Mouse (Mus musculus) myocyte (in vitro differentiated cells): ENCODE data around the gene Tectb. TPM values are rescaled to one million over a fixed set of nuclear protein-coding genes. Genes with fewer than 3 reads are reported as not detected.

Experiments used
- H3K27me3 ChIP-seq: one replicate; pipeline ENCODE4 v1.6.1; 2011; ENCODE audit not compliant: control insufficient read depth, insufficient read depth, insufficient read length
- H3K36me3 ChIP-seq: one replicate; pipeline ENCODE4 v1.6.1; 2011; ENCODE audit not compliant: control insufficient read depth, insufficient read depth
- H3K4me2 ChIP-seq: one replicate; pipeline ENCODE4 v1.6.1; 2011; ENCODE audit warnings: low read depth, control low read depth
- H3K4me3 ChIP-seq: one replicate; pipeline ENCODE4 v1.5.1; 2011; ENCODE audit warnings: mild to moderate bottlenecking, control low read depth, moderate library complexity
- H3K79me2 ChIP-seq: one replicate; pipeline ENCODE4 v1.6.1; 2011; ENCODE audit not compliant: control insufficient read depth, insufficient read depth
- H3ac ChIP-seq: one replicate; pipeline ENCODE4 v1.6.1; 2011; ENCODE audit not compliant: control insufficient read depth, insufficient read length
- CEBPB ChIP-seq: IDR thresholded peaks from 2 replicates; pipeline ENCODE4 v1.6.1; 2011; ENCODE audit warnings: mild to moderate bottlenecking, moderate library complexity; ENCODE audit not compliant: poor library complexity, insufficient read depth, severe bottlenecking
- E2F4 ChIP-seq: IDR thresholded peaks from one replicate; pipeline ENCODE4 v1.6.1; 2011; ENCODE audit warnings: mild to moderate bottlenecking, control low read depth, moderate library complexity; ENCODE audit not compliant: insufficient read depth
- MAX ChIP-seq: IDR thresholded peaks from one replicate; pipeline ENCODE4 v1.6.1; 2011; ENCODE audit warnings: low read depth, mild to moderate bottlenecking, control low read depth
- MYOD1 ChIP-seq, 3 experiments: IDR thresholded peaks; one replicate each; pipeline ENCODE4 v1.6.1; 2011; ENCODE audit warnings: control low read depth in 2 of 3, low read depth in 2 of 3, mild to moderate bottlenecking in 2 of 3, moderate library complexity in 1 of 3; ENCODE audit not compliant: insufficient read length in 2 of 3, control insufficient read depth in 1 of 3
- MYOG ChIP-seq, 3 experiments: IDR thresholded peaks; one replicate each; pipeline ENCODE4 v1.6.1; 2011; ENCODE audit warnings: control low read depth in 2 of 3, low read depth in 2 of 3, mild to moderate bottlenecking in 2 of 3; ENCODE audit not compliant: insufficient read length in 2 of 3, control insufficient read depth in 1 of 3, insufficient read depth in 1 of 3
- POLR2A ChIP-seq: IDR thresholded peaks from one replicate; pipeline ENCODE4 v1.6.1; 2011; ENCODE audit warnings: low read depth, mild to moderate bottlenecking, control low read depth, moderate library complexity; ENCODE audit not compliant: insufficient read length
- POLR2AphosphoS2 ChIP-seq: IDR thresholded peaks from one replicate; pipeline ENCODE4 v1.6.1; 2011; ENCODE audit warnings: low read depth, control low read depth; ENCODE audit not compliant: insufficient read length
- REST ChIP-seq: IDR thresholded peaks from one replicate; pipeline ENCODE4 v1.6.1; 2011; ENCODE audit warnings: mild to moderate bottlenecking, control low read depth, moderate library complexity; ENCODE audit not compliant: insufficient read depth, insufficient read length
- SRF ChIP-seq: IDR thresholded peaks from one replicate; pipeline ENCODE4 v1.6.1; 2011; ENCODE audit warnings: low read depth; ENCODE audit not compliant: control insufficient read depth, insufficient read length
- TCF12 ChIP-seq: IDR thresholded peaks from one replicate; pipeline ENCODE4 v1.6.1; 2011; ENCODE audit warnings: mild to moderate bottlenecking, control low read depth; ENCODE audit not compliant: poor library complexity, insufficient read depth, severe bottlenecking
- TCF3 ChIP-seq: IDR thresholded peaks from one replicate; pipeline ENCODE4 v1.6.1; 2011; ENCODE audit warnings: low read depth, control low read depth; ENCODE audit not compliant: insufficient read length
- USF1 ChIP-seq: IDR thresholded peaks from one replicate; pipeline ENCODE4 v1.6.1; 2011; ENCODE audit warnings: low read depth, mild to moderate bottlenecking, control low read depth, moderate library complexity
- polyA plus RNA-seq: library from polyadenylated mRNA; unstranded; fragments of >200 nt; fragmentation: generic; extraction: Trizol; gene quantifications from one replicate; pipeline ENCODE4 v1.2.1, GENCODE M21; 2012; ENCODE audit warnings: missing spikeins

The Tectb gene
- polyA plus RNA-seq, 1 experiment, result not detected

- no peak overlapping the region for H3K4me3 ChIP-seq
- peaks cover 9% of the 10 kb centered on the region for H3K27me3 ChIP-seq
- H3K79me2 ChIP-seq, result no peaks in the 10 kb centered on the region
- H3K4me2 ChIP-seq, result no peak overlapping the region
- H3ac ChIP-seq, result no peak overlapping the region
- H3K36me3 ChIP-seq, result no peaks in the 10 kb centered on the region
- TF ChIP-seq MAX, result no peak
- TF ChIP-seq USF1, result no peak
- no peak for TF ChIP-seq MYOG (IDR thresholded peaks at IDR 0.05; ENCODE audit: control insufficient read depth in 1 of 3, insufficient read depth in 1 of 3, insufficient read length in 2 of 3, low read depth in 2 of 3)
- TF ChIP-seq MYOD1 (IDR thresholded peaks at IDR 0.05; ENCODE audit: control insufficient read depth in 1 of 3, insufficient read length in 2 of 3, low read depth in 2 of 3), result no peak
- no peak for TF ChIP-seq CEBPB
- TF ChIP-seq REST, result no peak
- no peak for TF ChIP-seq TCF3
- no peak for TF ChIP-seq TCF12
- TF ChIP-seq POLR2A, result no peak
- no peak for TF ChIP-seq SRF
- TF ChIP-seq E2F4, result no peak
- no peak for TF ChIP-seq POLR2AphosphoS2
These were observed 16.4 kb upstream of the Tectb start for GRCm38 (mm10) chr19:55164162-55164561.

DNA sequence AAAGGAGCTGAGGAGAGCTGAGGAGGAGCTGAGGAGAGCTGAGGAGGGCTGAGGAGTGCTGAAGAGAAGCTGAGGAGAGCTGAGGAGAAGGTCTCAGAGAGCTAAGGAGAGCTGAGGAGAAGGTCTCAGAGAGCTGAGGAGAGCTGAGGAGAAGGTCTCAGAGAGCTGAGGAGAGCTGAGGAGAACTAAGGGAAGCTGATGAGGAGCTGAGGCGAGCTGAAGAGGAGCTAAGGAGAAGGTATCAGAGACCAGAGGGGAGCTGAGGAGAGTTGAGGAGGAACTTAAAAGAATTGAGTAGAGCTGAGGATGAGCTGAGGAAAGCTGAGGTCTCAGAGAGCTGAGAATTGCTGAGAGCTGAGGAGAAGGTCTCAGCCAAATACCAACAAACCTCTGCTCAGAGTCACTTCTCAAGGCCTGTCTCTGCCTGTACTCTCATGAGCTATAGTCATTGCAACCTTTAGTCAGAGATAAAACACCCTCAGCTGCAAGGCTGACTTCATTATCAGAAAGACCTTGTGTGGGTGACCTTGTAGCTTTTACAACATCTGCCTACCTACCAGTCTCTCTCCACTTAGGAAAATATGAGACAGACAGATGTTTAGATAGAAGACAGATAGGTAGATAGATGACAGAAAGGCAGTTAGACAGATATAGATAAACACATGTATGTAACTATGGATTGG is 15.2 kb upstream of the Tectb start:
- H3K79me2 ChIP-seq, result no peaks in the 10 kb centered on the region
- H3K27me3 ChIP-seq, result peaks cover under 1% of the 10 kb centered on the region
- H3ac ChIP-seq, result no peak overlapping the region
- no peaks in the 10 kb centered on the region for H3K36me3 ChIP-seq
- H3K4me2 ChIP-seq, result no peak overlapping the region
- no peak overlapping the region for H3K4me3 ChIP-seq
- TF ChIP-seq MYOG (IDR thresholded peaks at IDR 0.05; ENCODE audit: control insufficient read depth in 1 of 3, insufficient read depth in 1 of 3, insufficient read length in 2 of 3, low read depth in 2 of 3) (no peak), USF1 (no peak), SRF (no peak), POLR2A (no peak), CEBPB (no peak), POLR2AphosphoS2 (no peak)

DNA sequence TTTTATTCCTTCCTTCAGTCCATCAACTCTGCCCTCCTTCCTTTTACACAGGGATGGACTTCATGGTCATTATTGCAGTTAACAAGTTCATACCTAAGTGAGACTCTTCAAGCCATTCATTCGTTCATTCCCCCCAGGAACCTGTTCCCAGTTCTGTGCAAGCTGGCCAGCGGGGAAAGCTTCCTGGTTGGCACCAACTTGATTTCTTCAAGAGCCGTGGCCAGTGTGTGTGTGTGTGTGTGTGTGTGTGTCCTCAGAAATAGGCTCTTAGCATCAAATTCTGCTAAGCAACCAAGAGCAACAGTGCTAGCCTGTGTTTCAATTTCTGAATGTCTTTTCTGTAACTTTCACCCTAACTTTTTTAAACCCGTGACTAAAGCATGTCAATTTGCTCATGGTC is 14.6 kb upstream of the Tectb start:
- no peak overlapping the region for H3K4me3 ChIP-seq
- H3K4me2 ChIP-seq, result no peak overlapping the region
- no peaks in the 10 kb centered on the region for H3K36me3 ChIP-seq
- no peak overlapping the region for H3ac ChIP-seq
- H3K27me3 ChIP-seq, result no peaks in the 10 kb centered on the region
- TF ChIP-seq SRF (no peak), USF1 (no peak), E2F4 (no peak), MYOG (IDR thresholded peaks at IDR 0.05; ENCODE audit: control insufficient read depth in 1 of 3, insufficient read depth in 1 of 3, insufficient read length in 2 of 3, low read depth in 2 of 3) (no peak), POLR2A (no peak), CEBPB (no peak), TCF3 (no peak), MAX (no peak), POLR2AphosphoS2 (no peak), TCF12 (no peak)
- no peaks in the 10 kb centered on the region for H3K79me2 ChIP-seq

GRCm38 (mm10) chr19:55166741-55167140 is 13.8 kb upstream of the Tectb start:
- no peak overlapping the region for H3ac ChIP-seq
- no peak overlapping the region for H3K4me2 ChIP-seq
- no peaks in the 10 kb centered on the region for H3K36me3 ChIP-seq
- no peaks in the 10 kb centered on the region for H3K27me3 ChIP-seq
- TF ChIP-seq E2F4, result no peak
- TF ChIP-seq MYOG (IDR thresholded peaks at IDR 0.05; ENCODE audit: control insufficient read depth in 1 of 3, insufficient read depth in 1 of 3, insufficient read length in 2 of 3, low read depth in 2 of 3), result no peak
- TF ChIP-seq CEBPB, result no peak
- TF ChIP-seq MAX, result no peak
- TF ChIP-seq USF1, result no peak
- no peak for TF ChIP-seq SRF
- no peak for TF ChIP-seq POLR2A
- H3K4me3 ChIP-seq, result no peak overlapping the region
- no peaks in the 10 kb centered on the region for H3K79me2 ChIP-seq

- Histone ChIP-seq H3K79me2 (no peaks in the 10 kb centered on the region), H3K4me3 (no peak overlapping the region), H3K27me3 (no peaks in the 10 kb centered on the region), H3K4me2 (no peak overlapping the region), H3ac (no peak overlapping the region), H3K36me3 (no peaks in the 10 kb centered on the region)
- TF ChIP-seq CEBPB, result no peak
- TF ChIP-seq REST, result no peak
- TF ChIP-seq USF1, result no peak
- no peak for TF ChIP-seq MYOD1 (IDR thresholded peaks at IDR 0.05; ENCODE audit: control insufficient read depth in 1 of 3, insufficient read length in 2 of 3, low read depth in 2 of 3)
- no peak for TF ChIP-seq TCF12
- TF ChIP-seq MAX, result no peak
- no peak for TF ChIP-seq POLR2AphosphoS2
- no peak for TF ChIP-seq E2F4
- TF ChIP-seq TCF3, result no peak
- TF ChIP-seq POLR2A, result no peak
- no peak for TF ChIP-seq MYOG (IDR thresholded peaks at IDR 0.05; ENCODE audit: control insufficient read depth in 1 of 3, insufficient read depth in 1 of 3, insufficient read length in 2 of 3, low read depth in 2 of 3)
- TF ChIP-seq SRF, result no peak
These were observed 12.8 kb upstream of the Tectb start for GRCm38 (mm10) chr19:55167741-55168140.
